Mouse (Mus musculus): ENCODE results near the gene Ppp4c. TPM values are rescaled to one million over a fixed set of nuclear protein-coding genes. Genes with fewer than 3 reads are reported as not detected.
A peak's percentile ranks its signal among the peaks of the same experiment; 100 is the strongest.

Ppp4c gene
- polyA plus RNA-seq, 1 experiment from 2014 or later = 155 TPM

DNA sequence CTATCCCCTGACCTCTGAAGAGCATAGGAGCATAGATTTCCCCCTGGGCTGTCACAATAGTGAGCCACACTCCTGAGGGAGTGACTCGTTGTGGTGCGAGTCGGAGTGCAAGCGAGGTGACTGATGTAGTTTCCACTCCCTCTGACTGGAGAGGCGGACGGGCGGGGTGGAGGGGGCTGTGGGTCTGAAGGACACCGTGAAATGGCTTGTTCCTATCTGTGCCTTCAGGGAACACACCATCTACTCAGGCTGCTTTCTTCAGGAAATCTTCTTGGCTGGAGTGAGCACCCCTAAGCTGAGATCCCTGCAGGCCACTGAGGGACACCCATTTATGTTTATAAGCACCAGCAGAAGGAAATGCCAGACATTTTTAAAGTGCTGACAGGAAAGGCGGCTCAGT, 30.4 kb upstream of the Ppp4c start:
- Histone ChIP-seq H3K27ac (ENCODE audit: low read length) (peak overlapping the region; percentile 94), H3K4me1 (ENCODE audit: control insufficient read depth, insufficient read depth, low read length) (peaks cover 32% of the 10 kb centered on the region), H3K9ac (ENCODE audit: low read depth, low read length) (peak overlapping the region; percentile 96), H3K36me3 (ENCODE audit: control insufficient read depth, insufficient read depth, low read length) (no peaks in the 10 kb centered on the region), H3K9me3 (replicated peaks; ENCODE audit: control insufficient read depth, low read length, poor library complexity, severe bottlenecking) (no peaks in the 10 kb centered on the region), H3K4me3 (ENCODE audit: low read depth, low read length) (peak overlapping the region; percentile 78), H3K4me2 (ENCODE audit: low read length) (peak overlapping the region; percentile 82), H3K27me3 (ENCODE audit: control insufficient read depth, insufficient read depth, low read depth, low read length) (no peaks in the 10 kb centered on the region)
- peak; percentile 40 for ATAC-seq
- WGBS = 2% methylated on average over 9 of the region's 9 CpGs

DNA sequence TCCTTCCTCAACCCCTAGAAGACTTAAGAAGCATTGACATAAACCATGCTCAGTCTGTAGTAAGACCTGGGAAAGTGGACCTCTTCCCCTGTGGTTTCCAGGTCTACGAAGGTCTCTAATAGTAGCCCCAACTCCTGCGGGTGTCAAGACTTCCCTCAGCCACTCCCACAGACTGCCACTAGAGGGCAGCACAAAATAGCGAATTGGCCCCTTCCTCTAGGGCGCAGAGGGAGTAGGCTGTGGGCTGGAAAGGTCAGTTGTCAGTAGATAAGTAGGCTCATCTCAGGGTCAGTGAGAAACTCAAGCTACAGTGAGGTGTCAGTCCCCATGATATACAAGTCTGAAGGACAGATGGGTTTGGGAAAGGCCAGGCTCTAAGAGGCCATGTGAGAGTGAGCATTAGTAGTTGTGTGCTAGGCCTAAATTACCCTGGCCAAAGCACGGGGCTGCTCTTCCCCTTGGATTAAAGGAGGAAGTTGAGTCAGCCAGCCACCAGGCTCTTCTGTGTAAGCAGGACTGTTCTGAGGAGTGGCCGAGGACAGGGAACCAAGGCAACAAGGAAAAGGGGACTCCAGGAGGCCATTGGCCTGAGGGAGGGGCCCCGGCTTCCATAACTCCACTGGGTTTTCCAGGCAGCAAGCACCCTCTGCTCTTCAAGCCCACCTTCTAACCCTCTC, 29.7 kb upstream of the Ppp4c start:
- Histone ChIP-seq H3K27me3 (ENCODE audit: control insufficient read depth, insufficient read depth, low read depth, low read length) (no peaks in the 10 kb centered on the region), H3K36me3 (ENCODE audit: control insufficient read depth, insufficient read depth, low read length) (no peaks in the 10 kb centered on the region), H3K27ac (ENCODE audit: low read length) (peak overlapping the region; percentile 94), H3K4me1 (ENCODE audit: control insufficient read depth, insufficient read depth, low read length) (peaks cover 32% of the 10 kb centered on the region), H3K4me3 (ENCODE audit: low read depth, low read length) (peak overlapping the region; percentile 78), H3K4me2 (ENCODE audit: low read length) (peak overlapping the region; percentile 82), H3K9ac (ENCODE audit: low read depth, low read length) (peak overlapping the region; percentile 96), H3K9me3 (replicated peaks; ENCODE audit: control insufficient read depth, low read length, poor library complexity, severe bottlenecking) (no peaks in the 10 kb centered on the region)
- ATAC-seq = no peak
- 26% methylated on average over 7 of the region's 7 CpGs for WGBS

DNA sequence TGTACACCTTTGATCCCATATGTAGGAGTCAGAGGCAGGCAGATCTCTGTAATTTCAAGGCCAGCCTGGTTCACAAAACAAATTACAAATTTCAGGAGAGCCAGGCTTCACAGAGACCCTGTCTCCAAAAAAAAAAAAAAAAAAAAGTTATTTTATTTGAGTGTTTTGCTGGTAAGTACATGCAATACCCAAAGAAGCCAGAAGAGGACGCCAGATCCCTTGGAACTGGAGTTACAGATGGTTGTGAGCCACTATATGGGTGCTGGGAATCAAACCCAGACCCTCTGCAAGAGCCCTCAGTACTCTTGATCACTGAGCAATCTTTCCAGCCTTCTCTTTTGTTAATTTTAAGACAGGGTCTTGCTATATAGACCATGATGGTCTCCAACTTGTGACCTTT, 26.5 kb upstream of the Ppp4c start:
- peaks cover 10% of the 10 kb centered on the region for H3K4me1 ChIP-seq (ENCODE audit: control insufficient read depth, insufficient read depth, low read length)
- no peak overlapping the region for H3K4me2 ChIP-seq (ENCODE audit: low read length)
- H3K9ac ChIP-seq (ENCODE audit: low read depth, low read length) = no peak overlapping the region
- no peak overlapping the region for H3K27ac ChIP-seq (ENCODE audit: low read length)
- no peaks in the 10 kb centered on the region for H3K27me3 ChIP-seq (ENCODE audit: control insufficient read depth, insufficient read depth, low read depth, low read length)
- ATAC-seq = no peak
- H3K36me3 ChIP-seq (ENCODE audit: control insufficient read depth, insufficient read depth, low read length) = no peaks in the 10 kb centered on the region
- no peaks in the 10 kb centered on the region for H3K9me3 ChIP-seq (replicated peaks; ENCODE audit: control insufficient read depth, low read length, poor library complexity, severe bottlenecking)
- no peak overlapping the region for H3K4me3 ChIP-seq (ENCODE audit: low read depth, low read length)
- WGBS = 43% methylated on average over 1 of the region's 1 CpGs

DNA sequence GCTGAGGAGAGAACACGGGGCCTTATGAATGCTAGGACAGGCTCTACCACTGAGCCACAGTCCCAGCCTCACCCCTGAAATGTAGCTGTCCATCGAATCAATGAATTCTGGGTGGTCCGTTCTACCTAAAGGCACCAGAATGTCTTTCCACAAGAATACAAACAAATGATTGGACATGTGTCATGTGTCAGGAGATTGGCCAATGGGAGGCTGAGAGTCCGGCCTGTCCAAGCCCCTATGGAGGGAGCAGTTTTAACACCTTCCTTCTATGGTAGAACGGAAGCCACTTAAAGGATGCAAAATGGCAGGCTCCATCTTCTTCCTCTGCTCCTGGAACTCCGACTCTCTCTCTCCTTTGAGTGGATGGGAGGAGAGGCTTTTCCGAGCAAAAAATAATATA, 25.3 kb upstream of the Ppp4c start:
- no peaks in the 10 kb centered on the region for H3K9me3 ChIP-seq (replicated peaks; ENCODE audit: control insufficient read depth, low read length, poor library complexity, severe bottlenecking)
- no peak overlapping the region for H3K4me2 ChIP-seq (ENCODE audit: low read length)
- WGBS = 82% methylated on average over 7 of the region's 7 CpGs
- H3K4me3 ChIP-seq (ENCODE audit: low read depth, low read length) = no peak overlapping the region
- no peaks in the 10 kb centered on the region for H3K27me3 ChIP-seq (ENCODE audit: control insufficient read depth, insufficient read depth, low read depth, low read length)
- ATAC-seq = no peak
- H3K9ac ChIP-seq (ENCODE audit: low read depth, low read length) = no peak overlapping the region
- no peak overlapping the region for H3K27ac ChIP-seq (ENCODE audit: low read length)
- peaks cover 7% of the 10 kb centered on the region for H3K4me1 ChIP-seq (ENCODE audit: control insufficient read depth, insufficient read depth, low read length)
- H3K36me3 ChIP-seq (ENCODE audit: control insufficient read depth, insufficient read depth, low read length) = no peaks in the 10 kb centered on the region

DNA sequence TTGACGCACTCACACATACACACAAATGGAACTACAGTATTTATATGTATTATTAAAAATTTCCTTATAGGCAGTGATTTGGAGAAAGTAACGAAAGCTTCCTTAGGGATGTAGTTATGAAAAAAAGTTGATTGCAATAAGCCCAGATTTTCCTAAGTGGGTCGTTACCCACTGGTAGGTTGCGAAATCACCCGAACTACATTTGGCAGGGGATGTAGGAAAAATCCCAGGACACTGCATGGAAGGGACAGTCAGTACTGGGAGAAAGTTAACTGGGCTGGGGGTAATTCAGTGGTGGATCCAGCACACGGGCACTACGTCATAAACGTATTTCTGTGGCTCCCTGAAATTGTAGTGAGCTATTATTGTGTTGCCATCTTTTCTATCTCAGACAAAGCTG, 24.2 kb upstream of the Ppp4c start:
- no peaks in the 10 kb centered on the region for H3K27me3 ChIP-seq (ENCODE audit: control insufficient read depth, insufficient read depth, low read depth, low read length)
- H3K4me1 ChIP-seq (ENCODE audit: control insufficient read depth, insufficient read depth, low read length) = no peaks in the 10 kb centered on the region
- H3K9me3 ChIP-seq (replicated peaks; ENCODE audit: control insufficient read depth, low read length, poor library complexity, severe bottlenecking) = no peaks in the 10 kb centered on the region
- H3K36me3 ChIP-seq (ENCODE audit: control insufficient read depth, insufficient read depth, low read length) = no peaks in the 10 kb centered on the region
- H3K4me3 ChIP-seq (ENCODE audit: low read depth, low read length) = no peak overlapping the region
- WGBS = 88% methylated on average over 8 of the region's 8 CpGs
- no peak overlapping the region for H3K9ac ChIP-seq (ENCODE audit: low read depth, low read length)
- H3K27ac ChIP-seq (ENCODE audit: low read length) = no peak overlapping the region
- H3K4me2 ChIP-seq (ENCODE audit: low read length) = no peak overlapping the region
- no peak for ATAC-seq

DNA sequence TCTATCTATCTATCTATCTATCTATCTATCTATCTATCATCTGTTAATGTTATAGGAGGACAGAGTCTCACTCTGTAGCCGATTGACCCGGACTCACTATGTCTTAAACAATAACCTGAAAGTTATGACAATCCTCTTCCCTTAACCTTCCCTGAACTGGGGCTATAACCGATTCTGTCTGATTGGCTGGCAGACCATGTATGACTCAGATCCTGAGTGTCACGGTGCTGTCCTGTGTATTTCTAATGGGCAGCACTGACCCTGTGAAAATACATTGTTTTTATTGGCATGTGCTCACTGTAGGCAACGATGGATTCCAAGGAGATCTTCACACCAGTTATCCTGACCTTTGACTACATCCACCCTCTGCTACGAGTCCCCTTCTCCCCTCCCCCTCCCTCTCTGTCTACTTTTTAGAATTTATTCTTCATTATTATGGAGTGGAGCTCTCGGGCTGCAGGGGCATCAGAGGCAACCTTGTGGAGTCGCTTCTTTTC, 23.5 kb upstream of the Ppp4c start:
- H3K4me2 ChIP-seq (ENCODE audit: low read length) = no peak overlapping the region
- no peak overlapping the region for H3K27ac ChIP-seq (ENCODE audit: low read length)
- H3K27me3 ChIP-seq (ENCODE audit: control insufficient read depth, insufficient read depth, low read depth, low read length) = no peaks in the 10 kb centered on the region
- no peaks in the 10 kb centered on the region for H3K9me3 ChIP-seq (replicated peaks; ENCODE audit: control insufficient read depth, low read length, poor library complexity, severe bottlenecking)
- WGBS = 50% methylated on average over 8 of the region's 8 CpGs
- H3K4me1 ChIP-seq (ENCODE audit: control insufficient read depth, insufficient read depth, low read length) = no peaks in the 10 kb centered on the region
- H3K36me3 ChIP-seq (ENCODE audit: control insufficient read depth, insufficient read depth, low read length) = no peaks in the 10 kb centered on the region
- no peak overlapping the region for H3K4me3 ChIP-seq (ENCODE audit: low read depth, low read length)
- H3K9ac ChIP-seq (ENCODE audit: low read depth, low read length) = no peak overlapping the region
- ATAC-seq = no peak

DNA sequence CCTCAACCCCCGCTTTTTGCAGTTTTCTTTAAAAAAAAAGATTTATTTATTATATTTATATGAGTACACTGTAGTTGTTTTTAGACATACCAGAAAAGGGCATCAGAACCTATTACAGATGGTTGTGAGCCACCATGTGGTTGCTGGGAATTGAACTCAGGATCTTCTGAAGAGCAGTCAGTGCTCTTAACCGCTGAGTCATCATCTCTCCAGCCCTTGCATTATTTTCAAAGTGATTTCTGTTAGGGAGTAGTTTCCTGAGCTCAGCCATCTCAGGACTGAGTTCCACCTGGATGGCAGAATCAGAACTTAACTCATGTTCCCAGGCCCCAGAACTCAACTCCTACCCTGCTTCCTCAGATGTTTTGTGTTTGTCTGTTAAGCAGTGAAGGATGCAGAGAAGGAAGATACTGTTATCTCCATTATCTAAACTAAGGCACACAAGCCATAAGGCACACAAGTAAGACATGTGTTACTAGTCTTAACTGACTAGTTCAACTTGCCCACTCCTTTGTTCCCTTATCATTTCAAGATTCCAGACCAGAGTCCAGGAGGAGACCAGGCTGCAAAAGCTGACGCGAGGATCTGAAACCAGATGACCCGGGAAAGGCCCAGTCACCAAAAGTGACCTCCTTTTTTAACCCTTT, 17.6 kb upstream of the Ppp4c start:
- no peak for ATAC-seq
- no peaks in the 10 kb centered on the region for H3K9me3 ChIP-seq (replicated peaks; ENCODE audit: control insufficient read depth, low read length, poor library complexity, severe bottlenecking)
- H3K4me3 ChIP-seq (ENCODE audit: low read depth, low read length) = no peak overlapping the region; the same call in 1 of the 2 replicates
- H3K27me3 ChIP-seq (ENCODE audit: control insufficient read depth, insufficient read depth, low read depth, low read length) = no peaks in the 10 kb centered on the region
- WGBS = 76% methylated on average over 5 of the region's 5 CpGs
- H3K4me2 ChIP-seq (ENCODE audit: low read length) = peak overlapping the region; percentile 89; the same call in 1 of the 2 replicates
- no peaks in the 10 kb centered on the region for H3K36me3 ChIP-seq (ENCODE audit: control insufficient read depth, insufficient read depth, low read length)
- peaks cover 15% of the 10 kb centered on the region for H3K4me1 ChIP-seq (ENCODE audit: control insufficient read depth, insufficient read depth, low read length)
- H3K9ac ChIP-seq (ENCODE audit: low read depth, low read length) = no peak overlapping the region
- H3K27ac ChIP-seq (ENCODE audit: low read length) = no peak overlapping the region

DNA sequence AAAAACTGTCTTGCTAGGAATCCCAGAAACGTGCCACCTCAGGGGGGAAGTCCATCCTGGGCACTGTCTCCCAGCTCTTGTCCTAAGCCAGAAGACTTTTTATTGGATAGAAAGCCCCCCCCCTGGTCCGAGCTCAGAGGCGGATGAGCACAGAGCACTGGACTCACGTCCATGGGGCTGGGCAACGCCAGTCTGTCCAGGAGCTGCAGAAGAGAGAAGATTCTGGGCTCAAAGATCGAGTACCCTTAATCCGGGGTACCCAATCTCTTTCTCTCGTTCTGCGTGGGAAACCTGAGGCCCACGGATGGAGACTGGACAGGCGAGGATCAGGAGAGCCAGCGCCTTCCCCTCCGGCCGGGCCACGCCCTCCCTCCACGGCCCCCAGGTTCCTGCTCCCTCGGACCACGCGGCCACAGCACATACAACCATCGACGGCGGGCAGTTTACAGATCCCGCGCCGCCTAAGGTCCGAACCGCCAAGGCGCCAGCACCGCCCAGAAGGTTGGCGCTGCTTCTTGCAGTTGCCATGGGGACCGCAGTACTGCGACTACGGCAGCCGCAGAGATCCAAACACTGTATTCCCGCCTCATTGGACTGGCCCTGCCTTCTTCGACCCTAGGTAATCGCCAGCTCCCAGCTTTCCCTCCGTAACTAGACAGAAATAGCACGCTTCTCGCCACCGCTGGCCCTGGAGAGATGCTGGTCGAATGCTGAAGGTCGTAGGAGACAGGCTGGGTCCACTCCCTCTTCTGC, 16.6 kb upstream of the Ppp4c start:
- under 1% methylated on average over 40 of the region's 43 CpGs for WGBS
- ATAC-seq = peak; percentile 95
- Histone ChIP-seq H3K4me3 (ENCODE audit: low read depth, low read length) (peak overlapping the region; percentile 82), H3K27ac (ENCODE audit: low read length) (peak overlapping the region; percentile 76), H3K9ac (ENCODE audit: low read depth, low read length) (peak overlapping the region; percentile 85), H3K4me1 (ENCODE audit: control insufficient read depth, insufficient read depth, low read length) (peaks cover 15% of the 10 kb centered on the region), H3K36me3 (ENCODE audit: control insufficient read depth, insufficient read depth, low read length) (no peaks in the 10 kb centered on the region), H3K4me2 (ENCODE audit: low read length) (peak overlapping the region; percentile 89), H3K27me3 (ENCODE audit: control insufficient read depth, insufficient read depth, low read depth, low read length) (no peaks in the 10 kb centered on the region), H3K9me3 (replicated peaks; ENCODE audit: control insufficient read depth, low read length, poor library complexity, severe bottlenecking) (no peaks in the 10 kb centered on the region)

DNA sequence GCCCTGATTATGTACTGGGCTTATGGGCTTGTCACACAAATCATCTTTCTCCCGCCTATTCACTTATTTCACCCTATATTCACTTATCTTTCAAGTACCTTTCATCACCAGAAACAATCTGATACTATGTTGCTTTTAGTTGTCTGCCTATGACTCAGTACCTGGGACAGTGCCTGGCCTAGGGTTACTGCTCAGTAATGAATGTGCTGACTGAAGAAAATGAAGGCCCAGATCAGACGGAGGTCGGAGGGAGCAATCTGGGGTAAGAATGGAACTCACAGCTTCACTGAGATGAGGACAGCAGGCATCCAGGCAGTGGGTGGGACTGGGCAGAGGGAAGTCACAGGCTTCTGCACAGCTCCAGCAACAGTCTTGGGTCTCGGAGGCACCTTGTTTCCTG, 15.1 kb upstream of the Ppp4c start:
- H3K9ac ChIP-seq (ENCODE audit: low read depth, low read length) = no peak overlapping the region
- no peak for ATAC-seq
- H3K36me3 ChIP-seq (ENCODE audit: control insufficient read depth, insufficient read depth, low read length) = no peaks in the 10 kb centered on the region
- no peaks in the 10 kb centered on the region for H3K9me3 ChIP-seq (replicated peaks; ENCODE audit: control insufficient read depth, low read length, poor library complexity, severe bottlenecking)
- WGBS = 76% methylated on average over 4 of the region's 4 CpGs
- H3K27ac ChIP-seq (ENCODE audit: low read length) = no peak overlapping the region
- H3K27me3 ChIP-seq (ENCODE audit: control insufficient read depth, insufficient read depth, low read depth, low read length) = no peaks in the 10 kb centered on the region
- H3K4me3 ChIP-seq (ENCODE audit: low read depth, low read length) = no peak overlapping the region
- H3K4me2 ChIP-seq (ENCODE audit: low read length) = no peak overlapping the region
- peaks cover 15% of the 10 kb centered on the region for H3K4me1 ChIP-seq (ENCODE audit: control insufficient read depth, insufficient read depth, low read length)

Data from midbrain, embryonic 16.5 days (tissue).